Mouse (Mus musculus) cerebellum, adult 2 months (tissue): ENCODE measurements at regions not wholly inside any gene's neighbourhood (a gene's known extent, or its start where the extent isn't known, plus 50 kb on each side); places are given as distances from the start of the nearest gene placed in this dataset.

Source experiments
- CTCF ChIP-seq: fragments of 200-500 bp; IDR thresholded peaks from 2 replicates; pipeline ENCODE4 v1.5.1; 2011; ENCODE audit warnings: low read depth, mild to moderate bottlenecking, control low read depth, low read length, moderate library complexity, borderline replicate concordance; ENCODE audit not compliant: insufficient read depth
- POLR2A ChIP-seq: fragments of 200-500 bp; IDR thresholded peaks from 2 replicates; pipeline ENCODE4 v1.6.1; 2011; ENCODE audit warnings: low read length, control low read depth, borderline replicate concordance; ENCODE audit not compliant: insufficient read depth

DNA sequence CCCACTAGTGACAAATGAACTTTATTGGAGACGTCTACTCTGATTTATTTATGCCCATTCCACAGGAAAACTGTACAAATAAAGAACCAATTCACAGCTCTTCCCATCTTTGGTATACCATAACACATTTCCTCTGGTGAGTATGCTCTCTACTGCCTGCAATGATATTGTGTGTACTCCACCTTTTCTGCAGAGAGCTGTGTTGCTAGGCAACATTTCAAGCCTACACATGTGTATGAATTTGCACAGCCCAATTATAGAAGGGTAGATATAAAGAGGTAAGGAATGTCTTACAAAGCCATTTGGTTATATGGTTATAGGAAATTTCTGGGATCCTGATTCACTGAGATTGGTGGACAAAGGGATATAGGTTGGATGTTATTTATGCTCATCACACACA lies 227.4 kb downstream of the 4931408C20Rik start:
- TF ChIP-seq CTCF, result no peak
- TF ChIP-seq POLR2A, result no peak
